Mouse (Mus musculus): Measurements from ENCODE around the gene Tada3.
A peak's percentile ranks its signal among the peaks of the same experiment; 100 is the strongest.
"Not testable (repeated sequence)": the region's sequence is repeated elsewhere in the genome, so short reads cannot be mapped to it uniquely, and the experiment has no call there.

Gene Tada3

GRCm38 (mm10) chr6:113341574-113341973, 36.1 kb downstream of the Tada3 start:
- no peak for DNase-seq

GRCm38 (mm10) chr6:113336852-113337620, 40.6 kb downstream of the Tada3 start:
- DNase-seq, result no peak

- no peak for DNase-seq
Measured at GRCm38 (mm10) chr6:113334216-113334615, 43.5 kb downstream of the Tada3 start.

GRCm38 (mm10) chr6:113333137-113333950, 44.3 kb downstream of the Tada3 start:
- DNase-seq, result peak; percentile 67

- not testable (repeated sequence) for DNase-seq
Measured at GRCm38 (mm10) chr6:113332734-113333133, 44.9 kb downstream of the Tada3 start.

- DNase-seq, result no peak
Measured at GRCm38 (mm10) chr6:113331721-113332120, 46.0 kb downstream of the Tada3 start.

GRCm38 (mm10) chr6:113330547-113330946, 47.1 kb downstream of the Tada3 start:
- DNase-seq, result no peak

- DNase-seq, result no peak
Measured at GRCm38 (mm10) chr6:113329396-113329795, 48.3 kb downstream of the Tada3 start.

GRCm38 (mm10) chr6:113326533-113327315, 51.0 kb downstream of the Tada3 start, which contains the start of gene Ogg1:
Ogg1 (plus strand) TSS chr6:113326972.
- DNase-seq, result peak; percentile 94
